Mouse (Mus musculus) lung, postnatal 25 days (tissue): ENCODE results near the gene Nkx2-3.
A peak's percentile ranks its signal among the peaks of the same experiment; 100 is the strongest.

Experiments used
- DNase-seq: peaks from one replicate; pipeline ENCODE4 v3.0.0; 2022; ENCODE audit warnings: low spot score

Gene Nkx2-3

GRCm38 (mm10) chr19:43612051-43612450, at the start of gene Nkx2-3:
TSS of gene Nkx2-3 (plus strand) at chr19:43612325.
- DNase-seq = peak; percentile 13

- DNase-seq = peak; percentile 15
Measured at GRCm38 (mm10) chr19:43563166-43563565, 49.0 kb upstream of the Nkx2-3 start.

- DNase-seq = no peak
Measured at GRCm38 (mm10) chr19:43568298-43568697, 43.8 kb upstream of the Nkx2-3 start.

- no peak for DNase-seq
Measured at GRCm38 (mm10) chr19:43569133-43569532, 43.0 kb upstream of the Nkx2-3 start.

GRCm38 (mm10) chr19:43570831-43571790, 41.0 kb upstream of the Nkx2-3 start:
- peak; percentile 77 for DNase-seq

GRCm38 (mm10) chr19:43579081-43579796, 32.9 kb upstream of the Nkx2-3 start:
- DNase-seq = no peak

GRCm38 (mm10) chr19:43581185-43581584, 30.9 kb upstream of the Nkx2-3 start:
- no peak for DNase-seq

GRCm38 (mm10) chr19:43583192-43583591, 28.9 kb upstream of the Nkx2-3 start:
- DNase-seq = no peak

- peak; percentile 24 for DNase-seq
Measured at GRCm38 (mm10) chr19:43583595-43583994, 28.5 kb upstream of the Nkx2-3 start.

GRCm38 (mm10) chr19:43584788-43585187, 27.3 kb upstream of the Nkx2-3 start:
- peak; percentile 34 for DNase-seq

GRCm38 (mm10) chr19:43592026-43592425, 20.1 kb upstream of the Nkx2-3 start:
- no peak for DNase-seq

- no peak for DNase-seq
Measured at GRCm38 (mm10) chr19:43596981-43597380, 15.1 kb upstream of the Nkx2-3 start.

GRCm38 (mm10) chr19:43598741-43599660, 13.1 kb upstream of the Nkx2-3 start:
- no peak for DNase-seq

GRCm38 (mm10) chr19:43599776-43600544, 12.2 kb upstream of the Nkx2-3 start:
- no peak for DNase-seq

GRCm38 (mm10) chr19:43600545-43601331, 11.4 kb upstream of the Nkx2-3 start:
- no peak for DNase-seq

- no peak for DNase-seq
Measured at GRCm38 (mm10) chr19:43601440-43601839, 10.7 kb upstream of the Nkx2-3 start.

- no peak for DNase-seq
Measured at GRCm38 (mm10) chr19:43601996-43602590, 10.0 kb upstream of the Nkx2-3 start.

GRCm38 (mm10) chr19:43603521-43603920, 8.6 kb upstream of the Nkx2-3 start:
- DNase-seq = no peak

GRCm38 (mm10) chr19:43604492-43605120, 7.5 kb upstream of the Nkx2-3 start:
- no peak for DNase-seq
